Mouse (Mus musculus): ENCODE results near the gene Fcna. TPM values are rescaled to one million over a fixed set of nuclear protein-coding genes. Genes with fewer than 3 reads are reported as not detected.
A peak's percentile ranks its signal among the peaks of the same experiment; 100 is the strongest.

Fcna gene
- polyA plus RNA-seq, 1 experiment from 2014 or later, result 3.1 TPM

DNA sequence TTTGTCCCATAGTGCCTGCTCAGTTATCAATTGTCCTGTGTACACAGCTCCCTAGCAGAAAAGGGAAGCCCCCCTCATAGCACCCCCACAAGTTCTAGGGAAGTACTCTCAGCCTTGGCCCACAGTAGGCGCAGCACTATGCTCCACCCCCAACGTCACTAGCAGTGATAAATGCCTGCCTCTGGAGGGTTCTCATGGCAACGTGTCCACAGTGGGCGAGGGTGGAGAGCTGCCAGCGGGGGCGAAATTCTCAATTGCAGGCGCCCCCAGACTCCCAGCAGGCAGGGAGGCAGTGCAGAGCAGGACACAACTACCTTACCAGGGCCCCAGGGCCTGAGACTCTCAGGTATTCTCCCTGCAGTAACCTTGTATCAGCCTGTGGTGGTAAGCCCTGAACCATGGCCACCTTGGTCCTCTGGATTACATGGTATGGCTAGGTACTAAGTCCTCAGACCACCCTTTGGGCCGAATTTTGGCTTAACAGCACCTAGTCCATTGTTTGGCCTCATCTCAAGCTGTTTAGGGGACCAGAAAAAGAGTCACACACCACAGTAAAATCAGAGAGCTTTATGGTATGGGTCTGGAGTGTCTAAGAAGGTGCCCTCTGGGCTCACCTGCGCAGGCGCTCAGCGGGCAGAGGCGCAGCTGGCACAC lies 45.2 kb downstream of the Fcna start:
- Histone ChIP-seq H3K27me3 (ENCODE audit: control insufficient read depth, insufficient read depth, low read depth, low read length) (peaks cover 31% of the 10 kb centered on the region), H3K36me3 (ENCODE audit: control insufficient read depth, insufficient read depth, low read length) (peaks cover 26% of the 10 kb centered on the region; the same call in 1 of the 2 replicates), H3K9ac (ENCODE audit: low read depth, low read length) (no peak overlapping the region), H3K27ac (ENCODE audit: low read length) (0 out of 2 replicates have a peak overlapping the region, but pooled peaks have one; percentile 22), H3K9me3 (replicated peaks; ENCODE audit: control insufficient read depth, low read length, poor library complexity, severe bottlenecking) (no peaks in the 10 kb centered on the region), H3K4me2 (ENCODE audit: low read length) (0 out of 2 replicates have a peak overlapping the region, but pooled peaks have one; percentile 23), H3K4me3 (ENCODE audit: low read depth, low read length) (no peak overlapping the region), H3K4me1 (ENCODE audit: control insufficient read depth, insufficient read depth, low read length) (peaks cover 37% of the 10 kb centered on the region)
- ATAC-seq, result peak; percentile 44
- 50% methylated on average over 12 of the region's 12 CpGs for WGBS

DNA sequence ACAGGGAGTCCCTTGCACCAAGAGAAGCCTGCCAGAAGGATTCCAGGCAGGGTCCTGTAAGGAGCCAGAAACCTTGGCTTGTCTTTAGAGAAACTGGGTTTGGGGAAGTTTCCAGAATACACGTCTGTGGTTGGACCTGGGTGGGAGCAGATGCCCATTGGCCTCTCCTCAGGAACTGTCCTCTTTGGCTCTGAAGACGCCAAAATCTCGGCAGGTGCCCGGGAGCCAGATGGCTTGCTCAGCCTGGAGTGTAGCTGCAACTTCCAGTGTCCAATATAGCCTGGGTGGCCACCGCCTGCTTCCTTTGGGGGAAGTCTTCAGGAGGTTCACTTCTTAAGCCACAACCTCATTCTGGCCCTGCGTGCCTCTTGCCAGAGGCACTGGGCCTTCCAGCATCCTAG lies 45.9 kb downstream of the Fcna start:
- H3K4me2 ChIP-seq (ENCODE audit: low read length), result peak overlapping the region; percentile 70
- H3K4me1 ChIP-seq (ENCODE audit: control insufficient read depth, insufficient read depth, low read length), result peaks cover 42% of the 10 kb centered on the region
- H3K9me3 ChIP-seq (replicated peaks; ENCODE audit: control insufficient read depth, low read length, poor library complexity, severe bottlenecking), result no peaks in the 10 kb centered on the region
- H3K9ac ChIP-seq (ENCODE audit: low read depth, low read length), result peak overlapping the region; percentile 78; the same call in 1 of the 2 replicates
- peak; percentile 8 for ATAC-seq
- WGBS, result 29% methylated on average over 6 of the region's 6 CpGs
- peaks cover 38% of the 10 kb centered on the region for H3K27me3 ChIP-seq (ENCODE audit: control insufficient read depth, insufficient read depth, low read depth, low read length)
- H3K27ac ChIP-seq (ENCODE audit: low read length), result peak overlapping the region; percentile 32; the same call in 1 of the 2 replicates
- peaks cover 30% of the 10 kb centered on the region; the same call in 1 of the 2 replicates for H3K36me3 ChIP-seq (ENCODE audit: control insufficient read depth, insufficient read depth, low read length)
- peak overlapping the region; percentile 53 for H3K4me3 ChIP-seq (ENCODE audit: low read depth, low read length)

- no peaks in the 10 kb centered on the region for H3K9me3 ChIP-seq (replicated peaks; ENCODE audit: control insufficient read depth, low read length, poor library complexity, severe bottlenecking)
- 6% methylated on average over 19 of the region's 19 CpGs for WGBS
- H3K9ac ChIP-seq (ENCODE audit: low read depth, low read length), result peak within 1 kb of the TSS; percentile 78
- H3K27ac ChIP-seq (ENCODE audit: low read length), result peak within 1 kb of the TSS; percentile 32; the same call in 1 of the 2 replicates
- H3K36me3 ChIP-seq (ENCODE audit: control insufficient read depth, insufficient read depth, low read length), result peaks cover 27% of the 10 kb centered on the region; the same call in 1 of the 2 replicates
- ATAC-seq, result peak; percentile 82
- H3K27me3 ChIP-seq (ENCODE audit: control insufficient read depth, insufficient read depth, low read depth, low read length), result peaks cover 44% of the 10 kb centered on the region
- H3K4me1 ChIP-seq (ENCODE audit: control insufficient read depth, insufficient read depth, low read length), result peaks cover 42% of the 10 kb centered on the region
- H3K4me3 ChIP-seq (ENCODE audit: low read depth, low read length), result peak within 1 kb of the TSS; percentile 53
- H3K4me2 ChIP-seq (ENCODE audit: low read length), result peak within 1 kb of the TSS; percentile 70
Observed at GRCm38 (mm10) chr2:25581294-25581864, 46.5 kb downstream of the Fcna start, which contains the start of gene Ajm1. Ajm1 (minus strand) TSS chr2:25581757.

DNA sequence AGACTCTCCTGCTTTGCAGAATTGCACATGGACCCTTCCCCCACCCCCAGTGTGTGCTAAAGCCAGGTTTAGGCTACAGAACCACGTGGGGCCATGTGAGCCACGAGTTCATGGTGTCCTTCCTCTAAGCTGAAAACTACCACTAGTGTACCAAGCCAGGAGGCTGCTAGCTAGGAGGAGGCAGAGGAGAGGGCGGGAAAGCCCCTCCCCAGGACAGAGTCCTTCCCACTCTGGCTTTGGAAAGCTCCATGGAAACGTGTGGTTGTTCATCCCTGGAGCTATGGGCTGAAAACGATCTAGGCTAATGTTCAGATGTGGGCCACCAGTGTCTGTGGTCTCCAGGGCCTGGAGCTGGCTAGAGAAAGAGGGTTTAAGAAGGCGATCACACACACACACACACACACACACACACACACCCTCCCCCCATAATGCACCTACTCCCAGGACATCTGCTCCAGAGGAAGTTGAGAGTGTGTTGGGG lies 47.2 kb downstream of the Fcna start:
- ATAC-seq, result no peak
- WGBS, result 38% methylated on average over 6 of the region's 6 CpGs
- Histone ChIP-seq H3K9ac (ENCODE audit: low read depth, low read length) (peak overlapping the region; percentile 78), H3K36me3 (ENCODE audit: control insufficient read depth, insufficient read depth, low read length) (peaks cover 27% of the 10 kb centered on the region; the same call in 1 of the 2 replicates), H3K4me2 (ENCODE audit: low read length) (peak overlapping the region; percentile 70), H3K4me3 (ENCODE audit: low read depth, low read length) (peak overlapping the region; percentile 53), H3K9me3 (replicated peaks; ENCODE audit: control insufficient read depth, low read length, poor library complexity, severe bottlenecking) (no peaks in the 10 kb centered on the region), H3K27me3 (ENCODE audit: control insufficient read depth, insufficient read depth, low read depth, low read length) (peaks cover 49% of the 10 kb centered on the region), H3K4me1 (ENCODE audit: control insufficient read depth, insufficient read depth, low read length) (peaks cover 45% of the 10 kb centered on the region), H3K27ac (ENCODE audit: low read length) (no peak overlapping the region)

GRCm38 (mm10) chr2:25579737-25580460 lies 47.9 kb downstream of the Fcna start:
- Histone ChIP-seq H3K36me3 (ENCODE audit: control insufficient read depth, insufficient read depth, low read length) (peaks cover 21% of the 10 kb centered on the region; the same call in 1 of the 2 replicates), H3K9ac (ENCODE audit: low read depth, low read length) (no peak overlapping the region), H3K4me2 (ENCODE audit: low read length) (peak overlapping the region; percentile 70; the same call in 1 of the 2 replicates), H3K9me3 (replicated peaks; ENCODE audit: control insufficient read depth, low read length, poor library complexity, severe bottlenecking) (no peaks in the 10 kb centered on the region), H3K4me3 (ENCODE audit: low read depth, low read length) (peak overlapping the region; percentile 3), H3K4me1 (ENCODE audit: control insufficient read depth, insufficient read depth, low read length) (peaks cover 50% of the 10 kb centered on the region), H3K27ac (ENCODE audit: low read length) (no peak overlapping the region), H3K27me3 (ENCODE audit: control insufficient read depth, insufficient read depth, low read depth, low read length) (peaks cover 49% of the 10 kb centered on the region)
- ATAC-seq, result no peak
- WGBS, result 14% methylated on average over 27 of the region's 27 CpGs

- Histone ChIP-seq H3K4me1 (ENCODE audit: control insufficient read depth, insufficient read depth, low read length) (peaks cover 52% of the 10 kb centered on the region), H3K9me3 (replicated peaks; ENCODE audit: control insufficient read depth, low read length, poor library complexity, severe bottlenecking) (no peaks in the 10 kb centered on the region), H3K4me3 (ENCODE audit: low read depth, low read length) (peak overlapping the region; percentile 3), H3K36me3 (ENCODE audit: control insufficient read depth, insufficient read depth, low read length) (peaks cover 18% of the 10 kb centered on the region; the same call in 1 of the 2 replicates), H3K4me2 (ENCODE audit: low read length) (peak overlapping the region; percentile 8; the same call in 1 of the 2 replicates), H3K9ac (ENCODE audit: low read depth, low read length) (no peak overlapping the region), H3K27ac (ENCODE audit: low read length) (no peak overlapping the region), H3K27me3 (ENCODE audit: control insufficient read depth, insufficient read depth, low read depth, low read length) (peaks cover 49% of the 10 kb centered on the region)
- WGBS, result 12% methylated on average over 75 of the region's 77 CpGs
- ATAC-seq, result no peak
Observed at GRCm38 (mm10) chr2:25578796-25579736, 48.8 kb downstream of the Fcna start.

- Histone ChIP-seq H3K36me3 (ENCODE audit: control insufficient read depth, insufficient read depth, low read length) (peaks cover 17% of the 10 kb centered on the region; the same call in 1 of the 2 replicates), H3K9me3 (replicated peaks; ENCODE audit: control insufficient read depth, low read length, poor library complexity, severe bottlenecking) (no peaks in the 10 kb centered on the region), H3K27me3 (ENCODE audit: control insufficient read depth, insufficient read depth, low read depth, low read length) (peaks cover 49% of the 10 kb centered on the region), H3K27ac (ENCODE audit: low read length) (no peak overlapping the region), H3K4me1 (ENCODE audit: control insufficient read depth, insufficient read depth, low read length) (peaks cover 60% of the 10 kb centered on the region), H3K9ac (ENCODE audit: low read depth, low read length) (no peak overlapping the region), H3K4me3 (ENCODE audit: low read depth, low read length) (peak overlapping the region; percentile 4), H3K4me2 (ENCODE audit: low read length) (peak overlapping the region; percentile 27)
- WGBS, result 12% methylated on average over 75 of the region's 75 CpGs
- no peak for ATAC-seq
Observed at GRCm38 (mm10) chr2:25577951-25578795, 49.7 kb downstream of the Fcna start.
